Mouse (Mus musculus) spleen, postnatal 10 days (tissue): ENCODE results near the gene Twf1.

ENCODE experiments used
- DNase-seq, 2 experiments: peaks; one replicate each; pipeline ENCODE4 v3.0.0; 2021 to 2022; ENCODE audit warnings: low spot score in 2 of 2

Gene Twf1

GRCm38 (mm10) chr15:94589219-94590075 is at the start of gene Twf1:
Gene Twf1 (minus strand): TSS chr15:94589889.
- peak; percentile 94 to 99 for DNase-seq

- no peak for DNase-seq
Observed at GRCm38 (mm10) chr15:94639126-94639525, 49.4 kb upstream of the Twf1 start.

- DNase-seq: no peak
Observed at GRCm38 (mm10) chr15:94638207-94638606, 48.5 kb upstream of the Twf1 start.

GRCm38 (mm10) chr15:94634524-94634923 is 44.8 kb upstream of the Twf1 start:
- no peak for DNase-seq

- no peak for DNase-seq
Observed at GRCm38 (mm10) chr15:94630553-94630952, 40.9 kb upstream of the Twf1 start.

GRCm38 (mm10) chr15:94628830-94629601 is 39.3 kb upstream of the Twf1 start, which contains the start of gene Tmem117:
Gene Tmem117 (plus strand): TSS chr15:94629232.
- DNase-seq: peak in 1 of 2 experiments; percentile 16

GRCm38 (mm10) chr15:94628463-94628829 is 38.8 kb upstream of the Twf1 start:
- no peak for DNase-seq

- no peak for DNase-seq
Observed at GRCm38 (mm10) chr15:94620909-94621308, 31.2 kb upstream of the Twf1 start.

GRCm38 (mm10) chr15:94616036-94616435 is 26.3 kb upstream of the Twf1 start:
- no peak for DNase-seq

GRCm38 (mm10) chr15:94607768-94608167 is 18.1 kb upstream of the Twf1 start:
- no peak for DNase-seq

GRCm38 (mm10) chr15:94602441-94602840 is 12.8 kb upstream of the Twf1 start:
- no peak for DNase-seq

- DNase-seq: peak in 1 of 2 experiments; percentile 68
Observed at GRCm38 (mm10) chr15:94601339-94601738, 11.7 kb upstream of the Twf1 start.

GRCm38 (mm10) chr15:94600145-94600707 is 10.5 kb upstream of the Twf1 start:
- no peak for DNase-seq

GRCm38 (mm10) chr15:94593586-94593985 is 3.9 kb upstream of the Twf1 start:
- no peak for DNase-seq

GRCm38 (mm10) chr15:94591356-94591755 is 1.7 kb upstream of the Twf1 start:
- no peak for DNase-seq

- no peak for DNase-seq
Observed at GRCm38 (mm10) chr15:94590083-94590482, 394 bp upstream of the Twf1 start.

GRCm38 (mm10) chr15:94587826-94588715 is 1.6 kb downstream of the Twf1 start:
- DNase-seq: no peak

GRCm38 (mm10) chr15:94584738-94585137 is 5.0 kb downstream of the Twf1 start:
- no peak for DNase-seq

GRCm38 (mm10) chr15:94583153-94583552 is 6.5 kb downstream of the Twf1 start:
- DNase-seq: no peak

GRCm38 (mm10) chr15:94582000-94582593 is 7.6 kb downstream of the Twf1 start:
- DNase-seq: no peak
